Mouse (Mus musculus): Measurements from ENCODE around the gene Lmna. TPM values are rescaled to one million over a fixed set of nuclear protein-coding genes. Genes with fewer than 3 reads are reported as not detected.

Lmna gene
- total RNA-seq, 2 experiments from 2014 or later, result 0.41 TPM; not detected in 1

GRCm38 (mm10) chr3:88480679-88481078 lies 29.1 kb downstream of the Lmna start:
- ATAC-seq (replicated peaks; ENCODE audit: poor library complexity, severe bottlenecking), result no peak

GRCm38 (mm10) chr3:88479828-88480227 lies 29.9 kb downstream of the Lmna start:
- no peak for ATAC-seq (replicated peaks; ENCODE audit: poor library complexity, severe bottlenecking)

GRCm38 (mm10) chr3:88479163-88479562 lies 30.6 kb downstream of the Lmna start:
- ATAC-seq (replicated peaks; ENCODE audit: poor library complexity, severe bottlenecking), result no peak

- peak; percentile 84 for ATAC-seq (replicated peaks; ENCODE audit: poor library complexity, severe bottlenecking)
These were observed 32.0 kb downstream of the Lmna start for GRCm38 (mm10) chr3:88477735-88478134.

GRCm38 (mm10) chr3:88476403-88476802 lies 33.4 kb downstream of the Lmna start:
- ATAC-seq (replicated peaks; ENCODE audit: poor library complexity, severe bottlenecking), result peak; percentile 85

GRCm38 (mm10) chr3:88473571-88473970 lies 36.2 kb downstream of the Lmna start:
- no peak for ATAC-seq (replicated peaks; ENCODE audit: poor library complexity, severe bottlenecking)

- no peak for ATAC-seq (replicated peaks; ENCODE audit: poor library complexity, severe bottlenecking)
These were observed 36.7 kb downstream of the Lmna start for GRCm38 (mm10) chr3:88473020-88473419.

- ATAC-seq (replicated peaks; ENCODE audit: poor library complexity, severe bottlenecking), result no peak
These were observed 38.7 kb downstream of the Lmna start for GRCm38 (mm10) chr3:88470943-88471479.

- no peak for ATAC-seq (replicated peaks; ENCODE audit: poor library complexity, severe bottlenecking)
These were observed 40.3 kb downstream of the Lmna start for GRCm38 (mm10) chr3:88469466-88469865.

GRCm38 (mm10) chr3:88467116-88467824 lies 42.5 kb downstream of the Lmna start:
- peak; percentile 63 for ATAC-seq (replicated peaks; ENCODE audit: poor library complexity, severe bottlenecking)

GRCm38 (mm10) chr3:88465127-88465526 lies 44.6 kb downstream of the Lmna start:
- peak; percentile 79 for ATAC-seq (replicated peaks; ENCODE audit: poor library complexity, severe bottlenecking)

GRCm38 (mm10) chr3:88464425-88464824 lies 45.3 kb downstream of the Lmna start:
- ATAC-seq (replicated peaks; ENCODE audit: poor library complexity, severe bottlenecking), result peak; percentile 57

- no peak for ATAC-seq (replicated peaks; ENCODE audit: poor library complexity, severe bottlenecking)
These were observed 48.6 kb downstream of the Lmna start, which contains the start of gene Sema4a for GRCm38 (mm10) chr3:88460983-88461696. TSS of gene Sema4a (minus strand) at chr3:88461182.

- ATAC-seq (replicated peaks; ENCODE audit: poor library complexity, severe bottlenecking), result peak; percentile 46
These were observed 49.7 kb downstream of the Lmna start for GRCm38 (mm10) chr3:88460029-88460428.

- ATAC-seq (replicated peaks; ENCODE audit: poor library complexity, severe bottlenecking), result no peak
These were observed 51.0 kb downstream of the Lmna start for GRCm38 (mm10) chr3:88458778-88459219.

- ATAC-seq (replicated peaks; ENCODE audit: poor library complexity, severe bottlenecking), result no peak
These were observed 52.8 kb downstream of the Lmna start for GRCm38 (mm10) chr3:88456746-88457532.

- no peak for ATAC-seq (replicated peaks; ENCODE audit: poor library complexity, severe bottlenecking)
These were observed 53.4 kb downstream of the Lmna start for GRCm38 (mm10) chr3:88456313-88456712.

- ATAC-seq (replicated peaks; ENCODE audit: poor library complexity, severe bottlenecking), result peak; percentile 15; the same call in 1 of the 2 replicates
These were observed 54.0 kb downstream of the Lmna start for GRCm38 (mm10) chr3:88455588-88456264.

- peak; percentile 64 for ATAC-seq (replicated peaks; ENCODE audit: poor library complexity, severe bottlenecking)
These were observed 54.8 kb downstream of the Lmna start for GRCm38 (mm10) chr3:88454762-88455587.
